Mouse (Mus musculus) stomach, postnatal 0 days (tissue): ENCODE results near the gene Ttc4.

ENCODE experiments used
- CTCF ChIP-seq: IDR thresholded peaks from 2 replicates; pipeline ENCODE4 v1.5.1; 2016; ENCODE audit warnings: antibody characterized with exemption, low read depth, mild to moderate bottlenecking, moderate library complexity
- EP300 ChIP-seq: optimal IDR thresholded peaks from 2 replicates; pipeline ENCODE3; 2016; ENCODE audit warnings: antibody characterized with exemption

- TF ChIP-seq CTCF: peak; percentile 92
- no peak for TF ChIP-seq EP300
These were observed 29.7 kb upstream of the Ttc4 start for GRCm38 (mm10) chr4:106708408-106708807.
